12 mouse cellular contexts compared by ENCODE assay signal in the genomic region with DNA sequence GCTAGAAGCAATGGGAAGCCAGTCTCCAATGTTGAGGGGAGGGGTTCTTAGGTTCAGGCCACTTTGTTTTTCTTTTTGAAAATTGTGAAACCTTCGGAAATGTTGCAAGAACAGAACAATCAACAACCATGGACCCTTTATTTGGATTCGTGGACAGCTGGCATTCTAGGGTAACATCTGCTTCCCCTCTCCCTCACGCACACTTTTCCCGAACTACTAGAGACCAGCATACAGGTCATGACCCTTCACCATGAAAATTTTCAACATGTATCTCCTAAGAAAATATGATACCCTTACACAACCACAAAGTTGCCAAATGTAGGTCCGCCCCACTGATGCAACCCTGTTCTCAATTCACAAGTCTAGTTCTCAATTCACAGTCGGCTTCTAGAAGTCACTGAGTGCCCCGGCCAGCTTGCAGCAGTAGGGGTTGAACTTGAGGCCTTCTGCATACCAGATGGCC. TPM values are rescaled to one million over a fixed set of nuclear protein-coding genes. Genes with fewer than 3 reads are reported as not detected.
A peak's percentile ranks its signal among the peaks of the same experiment; 100 is the strongest.
DNase-seq lines count a peak whose midpoint lies in the region; ATAC-seq and TF ChIP-seq lines count a peak whose summit lies in the region.
"Had no signal": no experiment of that assay in that cellular context is flagged by ENCODE, and none has a peak within 500 bp of the region (broad histone marks: within the 10 kb centered on the region; RNA-seq: fewer than 3 reads in every experiment).

No protein-coding gene starts in this region.

- peak overlapping the region; percentile 70 for H3K27ac ChIP-seq in gastrocnemius, adult 2 months
- no peak overlapping the region for H3K27ac ChIP-seq in forebrain, embryonic 11.5 days (ENCODE audit: low read depth, low read length)
- H3K27ac ChIP-seq: hindbrain, embryonic 15.5 days; limb, embryonic 12.5 days had no signal

- H3K9ac ChIP-seq in forebrain, embryonic 11.5 days (ENCODE audit: low read length) = no peak overlapping the region
- H3K9ac ChIP-seq: hindbrain, embryonic 15.5 days; limb, embryonic 12.5 days had no signal

- H3K4me1 ChIP-seq in forebrain, embryonic 11.5 days (replicated peaks; ENCODE audit: control insufficient read depth, insufficient read depth, low read length) = no peaks in the 10 kb centered on the region

- no peak for DNase-seq in gastrocnemius, adult 2 months
- DNase-seq in gastrocnemius, postnatal 25 days = no peak
- DNase-seq in NIH3T3 (ENCODE audit: low read depth) = peak; percentile 54
- DNase-seq in forebrain, embryonic 11.5 days (ENCODE audit: low spot score) = no peak
- DNase-seq in ovary, postnatal 36 days (ENCODE audit: low spot score) = no peak

- WGBS in forebrain, embryonic 11.5 days = 85% methylated on average over 7 of the region's 7 CpGs

- H3K27me3 ChIP-seq in forebrain, embryonic 11.5 days (ENCODE audit: control insufficient read depth, insufficient read depth, low read length) = no peaks in the 10 kb centered on the region
- H3K27me3 ChIP-seq: hindbrain, embryonic 15.5 days had no signal

- no peak overlapping the region for H3K4me3 ChIP-seq in gastrocnemius, adult 2 months
- no peak overlapping the region for H3K4me3 ChIP-seq in forebrain, embryonic 11.5 days (ENCODE audit: low read depth, low read length)
- H3K4me3 ChIP-seq: hindbrain, embryonic 15.5 days; limb, embryonic 12.5 days had no signal

- H3K9me3 ChIP-seq in forebrain, embryonic 11.5 days (ENCODE audit: control insufficient read depth, low read length) = no peaks in the 10 kb centered on the region
- H3K9me3 ChIP-seq: hindbrain, embryonic 15.5 days; limb, embryonic 12.5 days; megakaryocyte, embryonic 14.5 days had no signal

- peak; percentile 40 for ATAC-seq in common myeloid progenitor, adult 5-6 weeks (replicated peaks; ENCODE audit: low read depth, poor library complexity, severe bottlenecking)
- ATAC-seq in megakaryocyte, adult 5-6 weeks (ENCODE audit: poor library complexity, severe bottlenecking) = peak; percentile 70
- no peak for ATAC-seq in forebrain, embryonic 11.5 days (replicated peaks; ENCODE audit: low FRiP score)

- no peaks in the 10 kb centered on the region for H3K36me3 ChIP-seq in forebrain, embryonic 11.5 days (ENCODE audit: control insufficient read depth, insufficient read depth, low read length)
- H3K36me3 ChIP-seq: hindbrain, embryonic 15.5 days; limb, embryonic 12.5 days had no signal

- intact Hi-C loops in gastrocnemius, adult 2 months (cut with DNase I) = loop anchor here (1.0 kb wide), 1 partner anchor 36 kb away; no protein-coding TSS in a partner anchor

- no peak for TF ChIP-seq CTCF in gastrocnemius, adult 2 months (IDR thresholded peaks at IDR 0.05)

- H3K4me2 ChIP-seq in forebrain, embryonic 11.5 days (ENCODE audit: low read depth, low read length, severe bottlenecking) = no peak overlapping the region
- H3K4me2 ChIP-seq: hindbrain, embryonic 15.5 days; limb, embryonic 12.5 days had no signal

RNA-seq across cellular contexts. Expression of a gene that starts 7.8 kb away (rescaled TPM):
- total RNA-seq in gastrocnemius, adult 2 months (2021) = 10 to 100 TPM; 28.4 to 32.3 TPM
- 10 to 100 TPM; 33.1 to 34.3 TPM for total RNA-seq in gastrocnemius, postnatal 25 days (2021)
- 15.6 and 16.8 TPM in 2 replicates for total RNA-seq in common myeloid progenitor, adult 5-6 weeks (2017)
- 19.3 and 27.1 TPM in 2 replicates for total RNA-seq in megakaryocyte, adult 5-6 weeks (2015)
- 24.0 and 34.8 TPM in 2 replicates for total RNA-seq in megakaryocyte, adult 5-6 weeks (2017)
- polyA plus RNA-seq in forebrain, embryonic 11.5 days (2014; fragmentation: Nextera tagmentation; extraction: Ambion mirVana) = 72.6 and 74.2 TPM in 2 replicates

RNA-seq across cellular contexts. Expression of a gene that starts 27.2 kb away (rescaled TPM):
- 10 to 100 TPM; 18.4 to 19.0 TPM for total RNA-seq in gastrocnemius, adult 2 months (2021)
- 10 to 100 TPM; 15.3 to 16.7 TPM for total RNA-seq in gastrocnemius, postnatal 25 days (2021)
- total RNA-seq in common myeloid progenitor, adult 5-6 weeks (2017) = 10.7 and 12.6 TPM in 2 replicates
- total RNA-seq in megakaryocyte, adult 5-6 weeks (2015) = 9.8 and 10.1 TPM in 2 replicates
- total RNA-seq in megakaryocyte, adult 5-6 weeks (2017) = 8.5 and 10.3 TPM in 2 replicates
- 12.3 and 14.6 TPM in 2 replicates for polyA plus RNA-seq in forebrain, embryonic 11.5 days (2014; fragmentation: Nextera tagmentation; extraction: Ambion mirVana)

RNA-seq across cellular contexts. Expression of a gene that starts 33.0 kb away (rescaled TPM):
- total RNA-seq in gastrocnemius, adult 2 months (2021) = 10 to 100 TPM; 35.6 to 37.7 TPM
- total RNA-seq in gastrocnemius, postnatal 25 days (2021) = 10 to 100 TPM; 28.8 to 32.5 TPM
- total RNA-seq in common myeloid progenitor, adult 5-6 weeks (2017) = 2.6 and 4.2 TPM in 2 replicates
- 5.1 and 5.7 TPM in 2 replicates for total RNA-seq in megakaryocyte, adult 5-6 weeks (2015)
- 3.5 and 6.7 TPM in 2 replicates for total RNA-seq in megakaryocyte, adult 5-6 weeks (2017)
- 41.4 and 45.6 TPM in 2 replicates for polyA plus RNA-seq in forebrain, embryonic 11.5 days (2014; fragmentation: Nextera tagmentation; extraction: Ambion mirVana)

RNA-seq across cellular contexts. Expression of a gene that starts 37.6 kb away (rescaled TPM):
- 1 to 10 TPM; 6.0 to 6.4 TPM for total RNA-seq in gastrocnemius, adult 2 months (2021)
- 1 to 10 TPM; 4.0 to 5.1 TPM for total RNA-seq in gastrocnemius, postnatal 25 days (2021)
- 2.6 and 2.9 TPM in 2 replicates for total RNA-seq in common myeloid progenitor, adult 5-6 weeks (2017)
- 0.56 and 0.68 TPM in 2 replicates for total RNA-seq in megakaryocyte, adult 5-6 weeks (2015)
- total RNA-seq in megakaryocyte, adult 5-6 weeks (2017) = 0.88 and 1.3 TPM in 2 replicates
- 0.55 TPM in 2 replicates for polyA plus RNA-seq in forebrain, embryonic 11.5 days (2014; fragmentation: Nextera tagmentation; extraction: Ambion mirVana)

RNA-seq across cellular contexts. Expression of a gene that starts 42.5 kb away (rescaled TPM):
- total RNA-seq in gastrocnemius, adult 2 months (2021) = not detected
- total RNA-seq in gastrocnemius, postnatal 25 days (2021) = not detected
- total RNA-seq in common myeloid progenitor, adult 5-6 weeks (2017) = 0.14 TPM in 1 of 2 replicates, not detected in the other
- total RNA-seq in megakaryocyte, adult 5-6 weeks (2015) = not detected in 2 replicates
- total RNA-seq in megakaryocyte, adult 5-6 weeks (2017) = not detected in 2 replicates
- polyA plus RNA-seq in forebrain, embryonic 11.5 days (2014; fragmentation: Nextera tagmentation; extraction: Ambion mirVana) = 0.65 TPM in 1 of 2 replicates, not detected in the other
- total RNA-seq: left cerebral cortex, adult 18-20 months had no signal
- polyA plus RNA-seq: heart, postnatal 0 days; hindbrain, embryonic 15.5 days had no signal
